Mouse (Mus musculus): Measurements from ENCODE around the gene Fn3k. TPM values are rescaled to one million over a fixed set of nuclear protein-coding genes. Genes with fewer than 3 reads are reported as not detected.

Gene Fn3k
- 1 to 10 TPM in 1 of 2 experiments, under 1 TPM in 1; 0.86 to 2.5 TPM for total RNA-seq (2023)

GRCm38 (mm10) chr11:121434156-121435155 is at the start of gene Fn3k:
Fn3k (plus strand) TSS chr11:121434913.

GRCm38 (mm10) chr11:121387750-121388553 is 46.8 kb upstream of the Fn3k start, which contains the start of gene Rab40b:
Rab40b (minus strand) TSS chr11:121388251.

GRCm38 (mm10) chr11:121420830-121421552 is 13.7 kb upstream of the Fn3k start, which contains the start of gene Fn3krp:
Fn3krp (plus strand) TSS chr11:121421401.

GRCm38 (mm10) chr11:121451753-121452635 is 17.3 kb downstream of the Fn3k start, which contains the start of gene Tbcd:
Tbcd (plus strand) TSS chr11:121451949.

Other genes starting within 250 kb of the Fn3k start
- gene Hexdc, start 230.5 kb upstream of the Fn3k start, total RNA-seq (2023), result 1 to 10 TPM; 2.6 to 4.0 TPM
- gene Ogfod3, start 230.2 kb upstream of the Fn3k start, total RNA-seq (2023), result 1 to 10 TPM; 3.2 to 3.7 TPM
- gene Cybc1, start 205.6 kb upstream of the Fn3k start, total RNA-seq (2023), result 10 to 100 TPM; 59.7 to 60.7 TPM
- 10 to 100 TPM; 40.3 to 41.0 TPM for gene Narf, start 197.7 kb upstream of the Fn3k start, total RNA-seq (2023)
- gene Foxk2, start 174.9 kb upstream of the Fn3k start, total RNA-seq (2023), result 10 to 100 TPM; 23.2 to 27.1 TPM
- 10 to 100 TPM; 61.1 to 75.8 TPM for gene Wdr45b, start 80.5 kb upstream of the Fn3k start, total RNA-seq (2023)
- gene Rab40b, start 46.7 kb upstream of the Fn3k start, total RNA-seq (2023), result not detected
- gene Fn3krp, start 13.5 kb upstream of the Fn3k start, total RNA-seq (2023), result 1 to 10 TPM; 5.6 to 7.7 TPM
- gene Tbcd, start 17.0 kb downstream of the Fn3k start, total RNA-seq (2023), result 10 to 100 TPM; 20.7 to 22.4 TPM
- under 1 TPM in 1 of 2 experiments, not detected in 1; 0.29 TPM for gene Zfp750, start 84.4 kb downstream of the Fn3k start, total RNA-seq (2023)
- gene B3gntl1, start 238.2 kb downstream of the Fn3k start, total RNA-seq (2023), result 1 to 10 TPM; 6.0 to 8.7 TPM